Mouse (Mus musculus) gastrocnemius, adult 8-10 months (tissue): Measurements from ENCODE around the gene Zdhhc1. TPM values are rescaled to one million over a fixed set of nuclear protein-coding genes. Genes with fewer than 3 reads are reported as not detected.

Experiments
- DNase-seq, 2 experiments: peaks; one replicate each; pipeline ENCODE4 v3.0.0; 2022; ENCODE audit warnings: low spot score in 2 of 2
- total RNA-seq, 4 experiments: library from RNA; stranded (reverse); gene quantifications; 2 replicates each; pipeline ENCODE4 v1.2.4; 2022

Zdhhc1 gene
- total RNA-seq, 4 experiments from 2014 or later = 10.3 to 11.7 (median 11.4) TPM

DNA sequence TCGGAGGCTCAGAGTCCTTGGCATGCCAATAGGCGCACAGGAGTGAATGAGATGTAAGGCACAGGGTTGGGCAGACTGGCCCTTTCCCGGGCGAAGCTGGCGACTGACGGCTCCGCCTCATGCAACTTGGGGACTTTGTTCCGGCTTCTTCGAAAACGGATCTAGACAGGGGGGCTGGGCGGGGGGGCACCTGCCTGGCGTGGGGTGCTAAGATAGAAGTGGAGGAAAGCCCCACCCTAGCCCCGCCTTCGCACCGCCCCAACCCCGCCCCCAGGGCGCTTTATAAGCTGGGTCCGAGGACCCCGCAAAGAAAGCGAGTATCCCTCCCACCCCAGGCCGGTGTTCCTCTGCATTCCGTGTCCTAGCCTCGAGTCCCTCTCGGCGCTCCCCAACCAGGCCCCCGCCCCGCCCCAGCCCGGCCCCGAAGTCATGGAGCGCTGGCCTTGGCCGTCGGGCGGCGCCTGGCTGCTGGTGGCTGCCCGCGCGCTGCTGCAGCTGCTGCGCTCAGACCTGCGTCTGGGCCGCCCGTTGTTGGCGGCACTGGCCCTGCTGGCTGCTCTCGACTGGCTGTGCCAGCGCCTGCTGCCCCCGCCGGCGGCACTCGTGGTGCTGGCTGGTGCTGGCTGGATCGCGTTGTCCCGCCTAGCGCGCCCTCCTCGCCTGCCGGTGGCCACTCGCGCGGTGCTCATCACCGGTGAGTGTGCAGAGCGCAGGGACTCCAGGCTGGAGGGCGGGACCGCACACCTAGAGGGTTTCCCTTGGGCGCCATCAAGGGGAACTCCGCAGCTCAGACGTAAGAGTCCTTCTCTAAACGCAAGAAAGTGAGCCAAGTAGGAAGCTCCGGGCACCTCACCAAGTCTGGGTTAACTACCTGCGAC, 22.0 kb upstream of the Zdhhc1 start, which contains the start of gene Hsd11b2:
TSS of gene Hsd11b2 (plus strand) at position 320 of the 878 bp plus-strand sequence.
- DNase-seq = peak in 1 of 2 experiments; percentile 55

DNA sequence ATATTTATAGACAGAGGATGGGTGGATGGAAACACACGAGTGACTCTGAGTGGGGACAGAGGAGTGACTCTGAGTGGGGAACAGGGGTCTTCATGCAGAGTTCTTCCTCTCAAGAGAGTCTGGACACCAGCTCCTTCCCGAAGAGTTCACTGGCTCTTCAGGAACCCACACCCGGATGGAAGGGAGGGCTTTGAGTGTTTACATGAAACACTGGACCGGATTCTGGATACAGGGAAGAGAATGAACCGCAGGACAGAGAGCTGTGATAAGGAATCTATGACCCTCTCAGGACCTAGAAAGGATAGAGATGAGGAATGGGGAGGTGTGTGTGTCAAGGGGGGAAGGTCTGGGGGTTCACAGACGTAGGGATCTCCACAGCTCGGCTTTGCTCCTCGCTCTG, 20.6 kb upstream of the Zdhhc1 start:
- no peak for DNase-seq

DNA sequence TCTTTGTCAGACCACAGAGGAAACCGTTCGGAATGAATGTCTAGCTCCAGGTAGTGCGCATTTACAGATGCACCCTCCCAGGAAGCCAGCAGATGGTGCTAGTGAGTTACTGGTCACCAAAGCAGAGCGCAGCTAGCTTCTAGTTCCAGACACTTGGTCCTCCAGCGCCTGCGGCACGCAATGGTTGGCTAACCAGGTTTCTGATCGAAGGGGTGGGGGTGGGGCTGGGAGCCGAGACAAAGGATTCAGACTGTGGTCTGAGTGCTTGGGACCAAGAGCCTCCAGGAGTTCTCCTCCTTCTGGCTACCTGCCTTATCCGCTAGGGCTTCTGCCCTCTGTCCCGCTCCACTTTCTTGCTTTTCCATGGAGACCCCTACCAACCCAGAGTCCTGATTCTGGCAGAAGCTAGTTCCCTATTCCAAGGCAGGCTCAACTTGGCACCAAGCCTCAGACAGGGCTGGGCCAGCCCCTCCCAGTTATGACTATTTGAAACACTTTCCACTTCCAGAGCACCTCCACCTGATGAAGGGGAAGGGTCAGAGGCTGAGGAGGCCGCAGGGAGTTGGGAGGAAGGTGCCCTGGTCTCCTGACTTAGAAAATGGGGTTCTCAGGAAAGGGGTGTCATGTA, 19.4 kb upstream of the Zdhhc1 start:
- peak; percentile 62 to 65 for DNase-seq

DNA sequence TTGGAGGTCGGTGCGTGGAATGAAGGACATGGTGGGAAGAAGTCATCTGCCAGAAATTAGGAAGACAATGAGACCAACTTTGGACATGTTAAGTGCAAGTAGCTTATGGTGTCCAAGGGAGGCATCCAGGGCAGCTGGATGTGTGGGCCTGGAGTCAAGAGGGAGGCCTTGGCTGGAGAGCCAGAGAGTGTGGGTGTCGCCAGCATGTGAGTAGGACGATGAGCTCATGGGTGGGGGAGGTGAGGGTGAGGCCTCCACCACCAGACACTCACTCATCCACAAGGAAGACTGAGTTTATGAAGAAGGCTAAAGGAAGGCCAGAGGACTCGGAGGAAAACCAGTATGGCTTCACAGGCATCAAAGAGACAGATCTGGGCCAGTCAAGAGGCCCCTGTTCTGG, 18.0 kb upstream of the Zdhhc1 start:
- peak; percentile 40 to 65 for DNase-seq

DNA sequence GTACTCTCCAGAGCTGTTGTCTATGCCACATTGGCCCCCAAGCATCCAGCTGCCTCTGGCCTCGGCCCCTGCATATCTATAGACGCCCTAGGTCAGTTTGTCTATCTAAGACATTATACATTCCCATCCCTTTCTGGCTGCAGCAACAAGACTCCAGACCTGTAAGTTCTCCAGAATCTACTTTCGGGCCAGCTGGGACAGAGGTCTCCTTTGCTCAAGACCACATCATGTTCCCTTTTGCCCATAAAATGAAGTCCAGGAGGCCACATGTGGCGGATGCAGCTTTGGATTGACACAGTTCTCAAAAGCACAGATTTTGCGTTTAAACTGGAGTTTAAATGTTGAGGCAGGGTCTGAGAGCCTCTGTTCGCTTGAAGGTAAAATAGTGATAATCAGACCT, 17.5 kb upstream of the Zdhhc1 start:
- no peak for DNase-seq

DNA sequence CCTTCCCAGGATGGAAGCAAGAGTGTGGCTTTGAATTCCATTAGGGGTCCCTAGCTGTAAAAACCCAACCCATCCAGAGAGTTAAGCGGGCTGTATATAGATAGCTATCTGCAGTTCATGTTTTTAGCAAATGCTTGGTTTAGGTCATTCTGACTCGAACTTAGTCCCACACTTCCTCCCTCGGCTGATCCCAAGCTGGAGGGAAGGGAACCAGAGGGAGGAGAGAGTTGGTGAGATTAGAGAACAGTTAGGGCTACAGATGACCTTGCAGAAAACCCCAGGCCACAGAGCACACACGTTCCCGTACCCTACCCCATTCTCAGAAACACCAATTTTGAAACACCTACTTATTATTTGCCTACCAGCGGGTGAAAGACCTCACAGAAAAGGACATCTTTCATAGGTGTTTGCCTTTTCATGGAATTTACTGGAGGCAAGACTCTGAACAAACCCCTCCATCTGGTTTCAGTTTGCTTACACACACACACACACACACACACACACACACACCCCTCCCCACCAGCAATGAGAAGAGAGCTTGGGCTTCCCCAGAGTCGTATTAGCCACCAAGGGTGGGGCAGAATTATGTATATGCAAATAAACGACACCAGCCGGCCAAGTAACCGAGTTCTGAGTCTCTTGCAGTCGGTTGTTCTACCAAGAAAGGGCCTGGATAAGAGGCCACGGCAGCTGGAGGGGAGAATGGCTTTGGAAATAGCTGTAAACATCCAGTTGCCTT, 13.5 kb upstream of the Zdhhc1 start:
- no peak for DNase-seq

DNA sequence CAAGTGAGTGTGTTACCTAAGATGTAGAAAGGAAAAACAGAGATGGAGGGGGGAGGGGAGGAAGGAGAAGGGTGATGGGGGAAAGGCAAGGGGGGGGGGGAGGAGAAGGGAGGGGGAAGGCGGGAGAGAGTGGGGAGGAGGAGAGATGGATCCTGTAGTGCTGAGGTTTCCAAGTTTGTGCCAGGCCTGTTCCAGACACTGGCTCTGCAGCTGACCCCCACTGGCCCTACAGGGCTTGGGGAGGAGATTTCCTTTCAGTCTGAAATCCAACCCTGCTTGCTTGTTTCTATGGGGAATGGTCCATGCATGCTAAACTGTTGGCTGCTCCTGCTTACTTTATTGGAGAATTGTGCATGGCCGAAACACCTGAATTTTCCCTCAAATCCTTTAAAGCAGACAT, 12.1 kb upstream of the Zdhhc1 start:
- DNase-seq = no peak

DNA sequence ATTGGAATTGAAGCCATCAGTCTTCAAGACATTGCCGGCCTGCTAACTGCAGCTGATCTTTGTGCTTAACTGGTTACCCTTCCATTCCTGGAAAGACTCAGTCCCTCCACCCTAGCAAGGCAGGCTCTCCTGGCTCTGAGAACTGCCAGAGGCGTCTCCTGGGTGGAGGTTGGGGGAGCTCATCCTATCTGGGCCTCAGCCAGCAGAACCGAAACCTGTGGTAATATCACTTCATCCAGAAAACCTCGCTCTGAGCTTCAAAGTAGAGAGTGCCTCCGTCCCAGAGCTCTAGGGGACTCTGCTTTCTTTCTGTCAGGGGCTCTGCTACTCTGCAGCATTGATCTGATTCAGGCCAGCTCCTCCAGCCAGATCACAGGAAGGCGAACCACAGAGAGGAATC, 10.3 kb upstream of the Zdhhc1 start:
- DNase-seq = no peak

DNA sequence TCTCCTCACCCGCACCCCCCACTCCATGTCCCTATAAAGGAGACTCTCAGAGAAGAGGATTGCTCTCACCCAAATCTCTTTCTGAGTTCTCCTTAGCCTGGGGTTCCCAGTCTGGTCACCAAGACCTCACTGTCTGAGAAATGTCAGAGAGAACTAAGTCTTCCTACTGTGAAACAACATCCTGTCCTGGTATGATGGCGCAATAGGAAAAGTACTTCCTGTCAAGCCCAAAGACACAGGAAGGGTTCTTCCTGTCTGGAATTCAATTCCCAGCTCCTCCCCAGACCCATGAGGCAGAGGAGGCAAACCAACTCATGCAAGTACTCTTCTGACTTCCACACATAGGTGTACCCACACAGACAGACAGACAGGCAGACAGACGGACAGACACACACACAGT, 7.9 kb upstream of the Zdhhc1 start:
- DNase-seq = no peak

DNA sequence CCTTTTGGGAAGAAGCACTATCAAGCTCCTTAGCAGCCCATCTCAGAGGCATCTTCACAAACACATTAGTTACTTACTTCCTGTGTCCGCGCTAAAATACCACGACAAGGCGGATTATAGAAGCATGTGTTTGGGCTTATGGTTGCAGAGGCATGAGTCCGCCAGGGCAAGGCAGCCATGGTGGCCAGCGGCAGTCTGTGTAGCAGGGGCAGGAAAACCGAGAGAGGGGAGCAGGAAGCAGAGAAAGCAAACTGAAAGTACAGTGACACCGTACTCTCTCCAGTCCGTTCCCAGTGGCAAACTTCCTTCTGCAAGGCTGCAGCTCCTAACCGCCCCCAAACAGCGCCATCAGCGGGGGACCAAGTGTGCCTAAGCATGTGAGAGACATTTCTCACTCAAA, 3.1 kb upstream of the Zdhhc1 start:
- DNase-seq = no peak

DNA sequence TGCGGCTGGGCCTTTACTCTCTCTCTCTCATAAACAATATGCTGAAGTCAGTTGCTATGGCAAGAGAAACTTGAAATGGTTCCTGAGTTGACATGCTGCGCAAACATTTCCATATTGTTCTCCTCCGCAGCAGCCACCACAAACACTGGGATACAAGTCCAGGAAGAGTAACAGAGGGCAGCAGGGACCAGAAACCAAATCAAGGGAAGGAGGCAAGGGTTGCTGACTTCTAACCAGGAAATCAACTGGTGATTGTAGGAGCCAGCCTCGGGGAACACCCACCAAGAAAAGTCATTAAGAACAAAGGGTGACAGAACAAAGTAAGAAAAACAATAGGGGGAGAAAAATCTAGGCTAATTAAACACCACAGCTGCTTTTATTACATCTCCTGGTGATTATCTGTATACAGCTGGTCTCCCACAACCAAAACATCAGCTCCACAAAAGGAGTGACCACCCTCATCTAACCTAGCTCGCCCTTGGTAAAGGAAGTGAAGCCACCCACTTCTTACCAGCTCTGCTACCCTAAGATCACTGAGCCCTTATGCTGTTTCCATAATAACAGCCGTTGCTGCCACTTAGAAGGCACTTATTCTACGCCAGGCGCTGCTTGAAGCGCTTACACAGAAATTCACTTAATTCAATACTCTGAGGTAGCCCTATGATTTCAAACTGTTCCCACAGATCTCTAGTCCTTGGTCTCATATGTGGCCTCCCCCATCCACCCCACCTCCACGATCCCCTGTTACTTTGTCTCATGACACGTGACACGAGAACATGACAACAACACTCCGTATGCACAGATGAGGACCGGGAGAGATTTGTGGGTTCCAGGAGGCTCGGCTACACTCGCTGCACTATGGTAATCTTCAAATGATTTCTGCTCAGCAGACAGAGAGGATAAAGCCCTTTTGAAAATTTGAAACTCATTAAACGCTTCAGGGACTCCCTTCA, 1.1 kb downstream of the Zdhhc1 start:
- DNase-seq = peak in 1 of 2 experiments; percentile 2

DNA sequence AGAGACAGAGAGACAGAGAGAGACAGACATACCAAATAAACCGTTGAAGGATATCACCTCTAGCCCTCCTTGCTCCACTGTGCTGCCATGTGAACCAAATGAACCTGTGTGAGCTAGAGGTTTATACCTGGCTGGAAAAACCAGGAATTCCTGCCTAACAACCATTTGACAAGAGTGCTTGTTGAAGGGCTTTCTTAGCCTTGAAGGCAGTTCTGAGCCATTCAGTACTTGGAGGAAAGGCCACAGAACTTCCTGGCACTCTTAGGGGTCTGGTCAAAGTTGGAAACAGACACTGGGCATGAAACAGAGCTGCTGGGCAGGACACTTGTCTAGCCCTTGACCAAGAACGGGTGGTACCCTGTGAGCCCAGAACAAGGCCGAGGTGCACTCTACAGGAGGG, 2.1 kb downstream of the Zdhhc1 start:
- DNase-seq = no peak

DNA sequence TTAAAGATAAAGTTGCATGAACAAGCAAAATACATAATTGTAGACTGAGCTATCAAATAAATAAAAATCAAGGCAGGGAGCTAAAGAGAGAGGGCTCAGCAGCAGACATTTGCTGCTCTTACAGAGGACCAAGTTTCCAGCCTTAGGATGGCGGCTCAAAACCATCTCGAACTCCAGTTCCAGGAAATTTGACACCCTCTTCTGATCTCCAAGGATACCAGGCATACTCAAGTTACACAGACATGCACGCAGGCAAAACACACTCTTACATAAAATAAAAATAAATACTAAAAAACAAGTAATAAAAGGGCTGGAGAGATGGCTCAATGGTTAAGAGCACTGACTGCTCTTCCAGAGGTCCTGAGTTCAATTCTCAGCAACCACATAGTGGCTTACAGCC, 3.2 kb downstream of the Zdhhc1 start:
- no peak for DNase-seq

DNA sequence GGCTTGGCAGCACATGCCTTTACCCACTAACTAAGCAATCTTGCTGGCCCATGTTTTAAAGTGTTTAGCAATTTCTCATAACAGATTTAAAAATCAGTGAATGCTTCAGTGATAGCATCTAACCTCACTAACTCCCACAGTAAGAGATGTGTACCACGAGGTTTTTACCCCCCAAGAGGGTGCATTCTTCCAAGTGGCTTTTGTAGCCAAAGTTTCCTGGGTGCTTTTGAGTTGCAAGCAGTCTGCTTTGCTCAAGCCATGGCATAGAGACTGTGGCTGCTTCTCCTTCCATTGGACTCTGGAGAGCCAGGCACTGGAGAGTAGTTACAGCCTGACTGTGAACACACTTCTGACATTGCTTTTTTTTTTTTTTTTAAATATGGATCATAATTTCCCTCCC, 7.4 kb downstream of the Zdhhc1 start:
- no peak for DNase-seq

DNA sequence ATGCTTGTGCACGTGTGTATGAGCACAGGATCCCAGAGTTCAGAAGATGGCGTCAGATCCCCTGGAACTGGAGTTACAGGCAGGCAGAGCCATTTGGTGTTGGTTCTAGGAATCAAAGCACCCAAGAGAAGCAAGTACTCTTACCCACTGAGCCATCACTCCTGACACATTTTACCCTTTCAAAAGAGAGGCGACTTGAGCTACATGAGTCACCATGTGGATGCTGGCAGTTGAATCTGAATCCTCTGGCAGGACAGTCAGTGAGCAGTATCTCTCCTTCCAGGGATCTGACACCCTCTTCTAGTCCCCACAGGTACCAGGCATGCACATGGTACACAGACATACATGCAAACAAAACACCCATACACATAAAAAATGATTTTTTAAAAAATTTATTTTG, 8.6 kb downstream of the Zdhhc1 start:
- DNase-seq = no peak

DNA sequence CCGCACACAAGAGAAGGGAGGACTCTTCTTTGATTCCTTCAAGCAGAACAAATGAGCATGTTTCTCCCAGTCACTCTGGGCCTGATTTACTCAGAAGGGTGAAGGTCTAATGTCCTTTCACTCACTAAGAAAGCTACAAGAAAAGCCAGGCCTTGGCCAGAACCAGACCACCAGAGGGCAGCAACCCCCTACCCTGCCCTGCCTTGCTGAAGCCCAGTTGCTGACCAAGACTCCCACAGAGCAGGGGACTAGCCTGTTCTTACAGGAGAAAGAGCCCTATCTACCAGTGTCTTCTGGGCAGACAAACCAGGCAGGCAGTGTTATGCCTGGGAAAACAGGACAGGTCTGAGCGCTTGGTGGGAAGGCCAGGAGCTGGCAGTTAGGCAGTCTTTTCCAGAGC, 12.3 kb downstream of the Zdhhc1 start:
- DNase-seq = peak; percentile 69 to 71

DNA sequence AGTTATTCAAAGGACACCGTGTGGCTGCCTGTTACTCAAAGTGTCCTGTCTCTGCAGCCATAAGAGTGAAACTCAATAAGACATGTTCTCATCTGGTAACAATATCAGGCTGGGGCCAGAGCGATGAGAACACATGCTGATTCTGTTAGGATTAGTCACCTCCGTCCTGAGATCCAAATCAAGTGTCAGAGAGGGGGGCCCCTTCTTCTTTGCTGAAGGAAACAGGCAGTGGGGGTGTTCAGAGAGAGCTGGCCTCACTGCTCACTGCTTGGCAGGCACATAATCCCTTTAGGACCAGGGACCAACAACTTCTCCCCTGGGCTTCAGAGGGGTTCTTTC, 12.7 kb downstream of the Zdhhc1 start:
- DNase-seq = peak; percentile 50 to 57

DNA sequence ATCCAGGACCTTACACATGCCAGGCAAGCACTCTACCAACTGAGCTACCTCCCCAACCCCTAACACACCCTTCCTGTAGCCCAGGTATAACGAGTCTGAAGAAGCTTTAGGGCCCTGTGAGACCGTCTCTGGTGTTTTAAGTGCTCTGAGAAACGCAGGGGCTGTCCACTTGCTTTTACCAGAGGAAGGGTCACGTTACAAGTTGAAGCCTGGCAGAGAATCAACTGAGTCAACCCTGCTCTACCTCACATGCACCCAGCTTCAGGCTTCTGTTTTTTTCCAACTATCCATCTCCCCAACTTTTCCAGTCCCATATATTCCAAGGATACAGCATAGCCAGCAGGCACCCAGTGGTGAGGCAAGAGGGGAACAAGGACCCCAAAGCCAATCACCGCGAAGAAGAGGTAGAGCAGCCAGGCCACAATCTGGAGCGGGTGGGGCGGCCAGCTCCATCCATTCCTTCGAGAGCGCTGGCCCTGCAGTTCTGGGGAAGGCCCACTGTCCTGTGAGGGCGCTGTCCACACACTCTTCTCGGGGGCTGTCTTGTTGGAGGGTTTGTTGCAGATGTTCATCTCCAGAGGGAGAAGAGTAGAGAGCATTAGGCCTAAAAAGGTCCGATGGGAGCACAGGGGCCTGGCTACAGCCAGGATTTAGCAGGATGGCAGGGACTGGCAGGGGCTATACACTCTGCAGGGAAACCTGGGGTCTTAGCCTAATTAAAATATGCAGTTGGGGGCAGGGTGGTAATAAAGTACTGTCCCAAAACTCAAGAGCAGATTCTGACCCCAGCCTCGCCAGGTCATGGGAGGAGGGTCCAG, 13.3 kb downstream of the Zdhhc1 start:
- peak; percentile 50 to 67 for DNase-seq

DNA sequence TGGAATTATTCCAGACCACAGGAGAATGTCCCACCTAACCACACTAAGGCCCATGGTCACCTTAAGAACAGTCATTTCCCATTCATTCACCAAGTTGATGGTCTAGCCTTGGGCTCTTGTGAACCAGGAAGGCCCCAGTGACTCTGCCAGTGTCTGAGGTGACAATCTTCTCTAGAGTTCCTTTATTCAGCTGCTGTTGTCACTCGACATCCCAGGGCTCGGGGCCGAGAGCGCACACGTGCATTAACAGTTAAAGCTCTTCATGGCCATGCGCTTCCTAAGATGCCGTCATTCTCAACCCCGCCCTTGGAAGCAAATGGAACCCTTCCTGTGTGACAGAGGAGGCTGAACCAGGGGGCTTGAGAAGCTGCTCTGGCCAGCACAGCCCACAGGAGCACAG, 14.6 kb downstream of the Zdhhc1 start:
- DNase-seq = no peak

DNA sequence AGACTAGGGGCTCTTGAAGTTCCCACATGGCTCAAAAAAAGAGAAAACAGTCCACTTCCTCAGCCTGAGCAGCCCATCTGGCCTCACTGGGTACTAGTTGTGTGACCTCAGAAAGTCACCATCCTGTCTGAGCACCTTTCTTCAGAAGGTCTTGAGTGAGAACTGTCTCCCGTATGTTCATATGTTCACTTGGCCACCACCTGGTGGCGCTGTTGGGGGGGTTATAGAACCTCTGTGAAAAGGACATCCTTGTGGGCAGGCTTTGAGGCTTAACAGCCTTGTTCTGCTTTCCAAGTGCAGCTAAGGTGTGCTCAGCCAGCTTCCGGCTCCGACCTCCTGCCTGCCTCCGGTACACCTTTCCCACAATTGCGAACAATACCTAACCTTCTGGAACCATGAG, 15.2 kb downstream of the Zdhhc1 start:
- no peak for DNase-seq
